Mouse (Mus musculus): ENCODE results near the gene Pacsin2. TPM values are rescaled to one million over a fixed set of nuclear protein-coding genes. Genes with fewer than 3 reads are reported as not detected.

The Pacsin2 gene
- total RNA-seq, 2 experiments from 2014 or later: 99.7 to 104 TPM

GRCm38 (mm10) chr15:83338908-83339307 is 125.5 kb downstream of the Pacsin2 start:
- no peak for TF ChIP-seq CTCF (conservative IDR thresholded peaks at IDR 0.05)
- Histone ChIP-seq H3K27ac (no peak overlapping the region), H3K4me3 (no peak overlapping the region)
- DNase-seq (ENCODE audit: low spot score in 2 of 2): no peak

- no peak overlapping the region for H3K27ac ChIP-seq
- no peak for TF ChIP-seq CTCF (conservative IDR thresholded peaks at IDR 0.05)
- no peak overlapping the region for H3K4me3 ChIP-seq
- DNase-seq (ENCODE audit: low spot score in 2 of 2): no peak
Measured at GRCm38 (mm10) chr15:83337903-83338870, 126.2 kb downstream of the Pacsin2 start.

- H3K27ac ChIP-seq: no peak overlapping the region
- no peak for DNase-seq (ENCODE audit: low spot score in 2 of 2)
- H3K4me3 ChIP-seq: no peak overlapping the region
- peak; percentile 63 for TF ChIP-seq CTCF (conservative IDR thresholded peaks at IDR 0.05)
Measured at GRCm38 (mm10) chr15:83332373-83332772, 132.0 kb downstream of the Pacsin2 start.

GRCm38 (mm10) chr15:83328952-83329351 is 135.5 kb downstream of the Pacsin2 start:
- DNase-seq (ENCODE audit: low spot score in 2 of 2): no peak
- Histone ChIP-seq H3K27ac (no peak overlapping the region), H3K4me3 (no peak overlapping the region)
- TF ChIP-seq CTCF (conservative IDR thresholded peaks at IDR 0.05): no peak

Other genes starting within 250 kb of the Pacsin2 start
- gene A4galt, start 212.8 kb downstream of the Pacsin2 start, total RNA-seq (2021): 1 to 10 TPM; 3.2 to 3.6 TPM
- gene Arfgap3, start 114.4 kb downstream of the Pacsin2 start, total RNA-seq (2021): 10 to 100 TPM; 17.3 to 17.5 TPM
- 10 to 100 TPM; 34.5 to 36.6 TPM for gene Ttll1, start 46.3 kb upstream of the Pacsin2 start, total RNA-seq (2021)
- not detected for gene Bik, start 62.3 kb upstream of the Pacsin2 start, total RNA-seq (2021)
- gene Tspo, start 99.0 kb upstream of the Pacsin2 start, total RNA-seq (2021): 1 to 10 TPM; 5.4 to 6.1 TPM
- gene Mcat, start 99.2 kb upstream of the Pacsin2 start, total RNA-seq (2021): 10 to 100 TPM; 24.2 to 28.7 TPM
- gene Ttll12, start 130.6 kb upstream of the Pacsin2 start, total RNA-seq (2021): 10 to 100 TPM; 10.3 to 11.2 TPM